Mouse (Mus musculus): ENCODE measurements at regions not wholly inside any gene's neighbourhood (a gene's known extent, or its start where the extent isn't known, plus 50 kb on each side); places are given as distances from the start of the nearest gene placed in this dataset.
"Not testable (repeated sequence)": the region's sequence is repeated elsewhere in the genome, so short reads cannot be mapped to it uniquely, and the experiment has no call there.

DNA sequence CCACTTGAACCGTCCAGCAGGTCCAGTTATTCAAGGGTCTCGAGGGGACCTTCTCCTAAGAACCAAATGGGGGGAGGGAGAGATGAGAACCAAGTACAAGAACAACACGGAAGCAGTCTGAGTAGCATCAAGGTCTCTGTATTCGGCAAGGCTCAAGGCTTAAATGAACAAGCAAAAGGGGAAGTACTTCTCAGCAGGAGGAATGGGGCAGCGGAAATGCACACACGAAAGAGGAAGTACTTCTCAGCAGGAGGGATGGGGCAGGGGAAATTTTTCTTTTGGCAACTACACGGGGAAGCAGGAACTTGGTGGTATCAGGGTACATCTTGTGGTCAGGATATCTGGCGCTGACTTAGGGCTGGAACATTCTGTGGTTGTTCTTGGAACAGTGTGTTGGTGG lies 536.5 kb downstream of the Amd2 start:
- DNase-seq, result not testable (repeated sequence)

DNA sequence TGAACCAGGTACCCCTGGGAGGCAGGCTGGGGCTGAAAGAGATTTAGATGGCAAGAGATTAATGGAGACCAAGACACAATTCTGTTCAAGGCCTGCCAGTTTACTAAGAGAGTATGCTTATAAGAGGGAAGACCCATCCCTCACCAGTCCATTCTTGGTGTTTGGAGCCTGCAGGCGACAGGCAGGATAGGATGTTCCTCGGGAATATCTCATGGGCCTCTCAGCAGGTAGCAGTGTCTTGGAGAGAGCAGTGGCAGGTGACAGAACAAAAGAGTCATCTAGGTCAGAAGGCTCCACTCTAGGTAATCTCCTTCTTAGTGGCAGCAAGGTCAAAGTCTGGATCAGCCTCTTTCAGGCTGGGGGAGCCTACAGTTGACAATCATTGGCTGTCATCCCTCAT lies 555.5 kb downstream of the Amd2 start:
- not testable (repeated sequence) for DNase-seq

DNA sequence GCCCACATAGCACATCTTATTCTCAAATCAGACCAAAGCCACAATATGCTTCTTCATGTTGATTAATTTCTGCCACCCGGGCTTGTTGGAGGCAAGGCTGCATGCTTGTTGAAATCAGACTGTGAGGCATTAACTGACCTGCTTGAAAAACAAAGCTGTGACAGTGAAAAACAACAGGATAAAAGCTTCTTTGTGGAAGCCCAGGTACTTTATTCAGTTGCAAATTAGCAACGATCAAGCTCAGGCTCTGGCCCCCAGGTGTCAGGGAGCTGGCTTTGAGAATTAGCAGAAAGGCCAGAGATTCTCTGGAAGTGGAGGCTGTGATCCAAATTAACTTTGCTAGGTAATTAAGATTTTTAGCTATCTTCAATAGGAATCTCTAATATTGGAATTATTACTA lies 560.4 kb downstream of the Amd2 start:
- DNase-seq, result not testable (repeated sequence)

DNA sequence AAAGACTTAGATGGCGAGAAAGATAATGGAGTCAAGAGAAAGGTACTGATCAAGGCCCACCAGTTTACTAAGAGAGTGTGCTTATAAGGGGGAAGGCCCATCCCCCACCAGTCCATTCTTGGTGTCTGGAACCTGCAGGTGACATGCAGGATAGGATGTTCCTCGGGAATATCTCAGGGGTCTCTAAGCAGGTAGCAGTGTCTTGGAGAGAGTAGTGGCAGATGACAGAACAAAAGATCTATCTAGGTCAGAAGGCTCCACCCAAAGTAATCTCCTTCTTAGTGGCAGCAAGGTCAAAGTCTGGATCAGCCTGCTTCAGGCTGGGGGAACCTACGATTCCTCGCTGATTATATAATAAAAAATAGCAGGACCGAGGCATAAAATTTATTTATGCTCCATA lies 561.0 kb downstream of the Amd2 start:
- no peak for DNase-seq

DNA sequence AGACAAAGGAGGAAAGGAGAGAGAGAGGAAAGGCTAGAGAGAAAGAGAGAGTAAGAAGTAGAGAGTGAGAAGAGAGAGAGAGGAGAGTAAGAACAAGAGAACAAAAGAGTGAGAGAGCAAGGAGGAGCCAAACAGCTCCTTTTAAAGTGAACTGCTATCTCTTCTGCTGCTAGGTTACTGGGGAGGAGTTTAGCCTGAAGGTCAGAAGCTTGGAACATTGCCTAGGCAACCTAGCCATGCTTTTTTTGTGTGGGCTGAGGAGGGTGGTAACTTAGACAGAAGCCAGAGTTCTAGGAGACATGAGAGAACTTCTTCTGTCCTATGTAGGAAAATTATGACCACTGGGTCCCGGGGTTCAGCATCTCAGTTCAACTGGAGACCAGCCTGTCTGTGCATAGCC lies 562.4 kb downstream of the Amd2 start:
- peak; percentile 4 for DNase-seq

GRCm38 (mm10) chr10:35131226-35131625 lies 580.5 kb downstream of the Amd2 start:
- no peak for DNase-seq
